Mouse (Mus musculus) hindbrain, postnatal 0 days (tissue): ENCODE data around the gene Cpa2. TPM values are rescaled to one million over a fixed set of nuclear protein-coding genes. Genes with fewer than 3 reads are reported as not detected.

ENCODE experiments used
- ATAC-seq: fragments of 200-750 bp; cut with Nextera tagmentation; 2 replicates; pipeline ENCODE4 v1.8.0; 2017; ENCODE audit warnings: mild to moderate bottlenecking, moderate TSS enrichment, moderate library complexity
- DNase-seq: peaks from one replicate; pipeline ENCODE4 v3.0.0-alpha.2; 2015; ENCODE audit warnings: low spot score
- H3K27ac ChIP-seq: fragments of 300-500 bp; sonication (generic); 2 replicates; pipeline ENCODE4 v1.5.1; 2014; ENCODE audit warnings: mild to moderate bottlenecking
- H3K27me3 ChIP-seq: fragments of 300-500 bp; sonication (generic); 2 replicates; pipeline ENCODE4 v1.6.1; 2014; ENCODE audit warnings: low read length, mixed read lengths; ENCODE audit not compliant: insufficient read depth
- H3K36me3 ChIP-seq: fragments of 300-500 bp; sonication (generic); 2 replicates; pipeline ENCODE4 v1.6.1; 2014; ENCODE audit warnings: low read length, mixed read lengths; ENCODE audit not compliant: insufficient read depth
- H3K4me1 ChIP-seq: fragments of 300-500 bp; sonication (generic); 2 replicates; pipeline ENCODE4 v1.6.1; 2014; ENCODE audit warnings: antibody characterized with exemption, low read length, mixed read lengths; ENCODE audit not compliant: insufficient read depth
- H3K4me2 ChIP-seq: fragments of 300-500 bp; sonication (generic); 2 replicates; pipeline ENCODE4 v1.6.1; 2014; ENCODE audit warnings: low read depth, mild to moderate bottlenecking, low read length, moderate library complexity, mixed read lengths
- H3K4me3 ChIP-seq: fragments of 300-500 bp; sonication (generic); 2 replicates; pipeline ENCODE4 v1.5.1; 2014; ENCODE audit warnings: low read length
- H3K9ac ChIP-seq: fragments of 300-500 bp; sonication (generic); replicated peaks from 2 replicates; pipeline ENCODE4 v1.6.1; 2014; ENCODE audit warnings: mild to moderate bottlenecking, low read length, moderate library complexity, mixed read lengths
- H3K9me3 ChIP-seq: fragments of 300-500 bp; sonication (generic); 2 replicates; pipeline ENCODE4 v1.6.1; 2016; ENCODE audit warnings: low read length, mixed read lengths
- CTCF ChIP-seq: IDR thresholded peaks from 2 replicates; pipeline ENCODE4 v1.5.1; 2016; ENCODE audit warnings: antibody characterized with exemption, control low read depth, low read depth
- WGBS: fragments of 180-500 bp; shearing (Covaris S2); extraction: QIAGEN DNeasy Blood & Tissue Kit; methylation state at CpG from one replicate; pipeline ENCODE4 v1.1.7; 2014; 5-methylcytosine and 5-hydroxymethylcytosine counted together
- polyA plus RNA-seq: library from polyadenylated mRNA; unstranded; fragments of >200 nt; fragmentation: Nextera tagmentation; extraction: Ambion mirVana; gene quantifications from 2 replicates; pipeline ENCODE4 v1.2.1, GENCODE M21; 2015
- total RNA-seq: library from RNA; depleted of rRNA; stranded (reverse); fragments of >200 nt; gene quantifications from 2 replicates; pipeline ENCODE4 v1.2.3, GENCODE M21; 2014

Gene Cpa2
- total and polyA plus RNA-seq, 2 experiments from 2014 or later: 6.2 to 15.7 TPM

DNA sequence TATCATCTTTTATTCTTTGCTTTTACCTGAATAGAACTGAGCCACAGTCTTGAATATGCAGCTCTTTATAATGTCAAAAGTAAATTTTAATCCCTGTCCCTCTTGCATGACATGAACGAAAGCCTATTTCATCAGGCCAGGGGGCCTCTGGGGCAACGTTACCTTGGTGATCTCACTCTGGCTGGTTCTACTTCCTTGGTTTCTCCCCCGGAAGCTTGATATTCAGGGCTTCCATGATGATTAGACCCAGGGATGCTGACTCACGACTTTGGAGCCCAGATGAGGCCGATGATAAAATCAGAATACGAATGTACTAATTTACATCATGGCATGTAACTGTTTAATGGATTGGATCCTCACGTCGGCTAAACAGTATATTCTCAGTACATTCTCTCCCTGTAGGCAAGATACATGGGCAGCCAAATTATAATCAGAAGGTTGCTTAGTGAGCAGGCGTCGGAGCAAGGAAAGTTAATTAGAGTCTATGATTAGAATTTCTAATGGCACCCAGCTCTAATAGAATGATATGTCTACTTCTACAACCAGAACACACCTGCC lies 51.1 kb downstream of the Cpa2 start:
- Histone ChIP-seq H3K4me3 (no peak overlapping the region), H3K9ac (no peak overlapping the region), H3K27me3 (no peaks in the 10 kb centered on the region), H3K4me1 (no peaks in the 10 kb centered on the region), H3K9me3 (no peaks in the 10 kb centered on the region), H3K27ac (peak overlapping the region; percentile 11; the same call in 1 of the 2 replicates), H3K4me2 (no peak overlapping the region), H3K36me3 (no peaks in the 10 kb centered on the region)
- peak; percentile 36 for DNase-seq
- no peak for TF ChIP-seq CTCF
- peak; percentile 53 for ATAC-seq
- 50% methylated on average over 10 of the region's 10 CpGs for WGBS

- no peaks in the 10 kb centered on the region for H3K27me3 ChIP-seq
- no peak for ATAC-seq
- no peak overlapping the region for H3K4me2 ChIP-seq
These were observed 53.0 kb downstream of the Cpa2 start for GRCm38 (mm10) chr6:30594364-30594763.

GRCm38 (mm10) chr6:30596230-30596898 lies 55.0 kb downstream of the Cpa2 start:
- no peak for ATAC-seq
- no peak for DNase-seq
- Histone ChIP-seq H3K36me3 (no peaks in the 10 kb centered on the region), H3K9me3 (no peaks in the 10 kb centered on the region), H3K9ac (no peak overlapping the region), H3K4me1 (no peaks in the 10 kb centered on the region), H3K4me3 (no peak overlapping the region), H3K27me3 (no peaks in the 10 kb centered on the region), H3K4me2 (no peak overlapping the region), H3K27ac (no peak overlapping the region)
- no peak for TF ChIP-seq CTCF
- WGBS: 82% methylated on average over 8 of the region's 8 CpGs

More at GRCm38 (mm10) chr6:30594364-30594763, 53.0 kb downstream of the Cpa2 start:
- WGBS: 76% methylated on average over 7 of the region's 7 CpGs
- TF ChIP-seq CTCF: no peak
- Histone ChIP-seq H3K9ac (no peak overlapping the region), H3K27ac (no peak overlapping the region), H3K36me3 (no peaks in the 10 kb centered on the region), H3K4me1 (no peaks in the 10 kb centered on the region), H3K9me3 (no peaks in the 10 kb centered on the region), H3K4me3 (no peak overlapping the region)
- DNase-seq: no peak

DNA sequence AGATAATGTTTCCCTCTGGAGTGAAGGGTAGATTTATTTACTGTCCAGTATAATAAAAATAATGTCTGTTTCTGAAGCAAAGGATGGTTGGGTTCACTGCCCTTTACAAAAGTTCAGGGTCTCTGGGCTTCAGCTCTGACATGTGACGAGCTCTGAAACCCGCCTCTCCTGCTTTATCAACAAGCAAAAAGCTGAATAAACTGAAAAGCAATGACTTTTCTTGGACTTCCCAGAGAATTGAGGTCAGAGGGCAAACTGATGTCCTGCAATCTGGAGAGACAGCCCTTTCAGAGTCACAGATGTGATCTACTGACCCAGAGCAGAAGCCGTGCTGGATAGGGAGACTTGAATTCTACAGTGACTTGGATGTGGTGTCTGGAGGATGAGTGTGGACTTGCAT lies 58.7 kb downstream of the Cpa2 start:
- no peak for TF ChIP-seq CTCF
- H3K4me3 ChIP-seq: no peak overlapping the region
- ATAC-seq (no peak), DNase-seq (no peak)
- no peaks in the 10 kb centered on the region for H3K4me1 ChIP-seq
- H3K27ac ChIP-seq: no peak overlapping the region
- WGBS: 64% methylated on average over 3 of the region's 3 CpGs
- no peaks in the 10 kb centered on the region for H3K27me3 ChIP-seq
- H3K9ac ChIP-seq: no peak overlapping the region
- H3K36me3 ChIP-seq: no peaks in the 10 kb centered on the region
- no peaks in the 10 kb centered on the region for H3K9me3 ChIP-seq
- no peak overlapping the region for H3K4me2 ChIP-seq

GRCm38 (mm10) chr6:30600995-30601394 lies 59.6 kb downstream of the Cpa2 start:
- no peak overlapping the region for H3K9ac ChIP-seq
- H3K9me3 ChIP-seq: no peaks in the 10 kb centered on the region
- 67% methylated on average over 1 of the region's 1 CpGs for WGBS
- ATAC-seq (no peak), DNase-seq (no peak)
- H3K27me3 ChIP-seq: no peaks in the 10 kb centered on the region
- no peak overlapping the region for H3K4me3 ChIP-seq
- H3K36me3 ChIP-seq: no peaks in the 10 kb centered on the region
- no peak overlapping the region for H3K27ac ChIP-seq
- H3K4me2 ChIP-seq: no peak overlapping the region
- H3K4me1 ChIP-seq: no peaks in the 10 kb centered on the region
- no peak for TF ChIP-seq CTCF

- H3K4me3 ChIP-seq: no peak overlapping the region
- no peaks in the 10 kb centered on the region for H3K27me3 ChIP-seq
- 63% methylated on average over 7 of the region's 7 CpGs for WGBS
- no peak overlapping the region for H3K27ac ChIP-seq
- ATAC-seq: no peak
- TF ChIP-seq CTCF: no peak
- H3K9me3 ChIP-seq: no peaks in the 10 kb centered on the region
- H3K9ac ChIP-seq: no peak overlapping the region
- no peaks in the 10 kb centered on the region for H3K36me3 ChIP-seq
- H3K4me1 ChIP-seq: no peaks in the 10 kb centered on the region
- H3K4me2 ChIP-seq: no peak overlapping the region
- DNase-seq: no peak
These were observed 63.0 kb downstream of the Cpa2 start for GRCm38 (mm10) chr6:30604342-30604867.

DNA sequence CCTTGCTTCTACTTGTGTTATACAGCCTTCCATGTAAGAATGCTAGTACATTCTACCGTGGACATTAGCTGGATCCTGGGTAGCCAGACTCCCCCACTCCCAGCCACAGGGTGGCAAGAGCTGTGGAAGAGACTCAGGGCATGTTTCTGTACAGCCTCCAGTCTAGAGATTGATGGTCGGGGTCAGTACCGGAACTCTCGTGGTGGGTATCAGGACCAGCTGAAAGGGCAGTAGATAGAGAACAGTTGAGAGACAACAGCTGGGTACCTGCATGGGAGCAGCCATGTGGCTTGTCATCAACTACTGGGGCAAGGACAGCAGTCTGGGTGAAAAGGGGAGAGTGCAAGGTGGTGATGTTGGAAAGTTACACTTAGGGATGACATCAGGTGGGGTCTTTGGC lies 63.7 kb downstream of the Cpa2 start:
- Histone ChIP-seq H3K36me3 (no peaks in the 10 kb centered on the region), H3K4me1 (no peaks in the 10 kb centered on the region)
- no peak for TF ChIP-seq CTCF

More for the DNA sequence above, 63.7 kb downstream of the Cpa2 start:
- Histone ChIP-seq H3K4me3 (no peak overlapping the region), H3K4me2 (no peak overlapping the region), H3K27me3 (no peaks in the 10 kb centered on the region), H3K27ac (no peak overlapping the region), H3K9me3 (no peaks in the 10 kb centered on the region), H3K9ac (no peak overlapping the region)
- DNase-seq (no peak), ATAC-seq (no peak)
- 92% methylated on average over 4 of the region's 4 CpGs for WGBS
